Mouse (Mus musculus) ES-Bruce4 (cell line): ENCODE results near the gene 2610001J05Rik.

Source experiments
- CTCF ChIP-seq: IDR thresholded peaks from one replicate; pipeline ENCODE4 v1.8.1; 2011; ENCODE audit warnings: low read depth, low read length
- POLR2A ChIP-seq: IDR thresholded peaks from one replicate; pipeline ENCODE4 v1.8.1; 2011; ENCODE audit warnings: low read length; ENCODE audit not compliant: insufficient read depth

- TF ChIP-seq CTCF (no peak), POLR2A (no peak)
These were observed 758 bp upstream of the 2610001J05Rik start for GRCm38 (mm10) chr6:13872076-13872475.
